Mouse (Mus musculus) CH12.LX (cell line): ENCODE data around the gene Rhobtb3.

Experiments used
- CTCF ChIP-seq, 2 experiments: IDR thresholded peaks in 1 of 2; conservative IDR thresholded peaks in 1 of 2; 2 replicates each; pipeline ENCODE4 v1.5.1; 2011 to 2012; ENCODE audit warnings: low read depth in 2 of 2, low read length in 2 of 2, improper control_type of control experiment in 1 of 2, inconsistent platforms in 1 of 2, mild to moderate bottlenecking in 1 of 2, moderate library complexity in 1 of 2
- E2F4 ChIP-seq: IDR thresholded peaks from 2 replicates; pipeline ENCODE4 v1.6.1; 2011; ENCODE audit warnings: low read depth, low read length, improper control_type of control experiment; ENCODE audit not compliant: insufficient replicate concordance

DNA sequence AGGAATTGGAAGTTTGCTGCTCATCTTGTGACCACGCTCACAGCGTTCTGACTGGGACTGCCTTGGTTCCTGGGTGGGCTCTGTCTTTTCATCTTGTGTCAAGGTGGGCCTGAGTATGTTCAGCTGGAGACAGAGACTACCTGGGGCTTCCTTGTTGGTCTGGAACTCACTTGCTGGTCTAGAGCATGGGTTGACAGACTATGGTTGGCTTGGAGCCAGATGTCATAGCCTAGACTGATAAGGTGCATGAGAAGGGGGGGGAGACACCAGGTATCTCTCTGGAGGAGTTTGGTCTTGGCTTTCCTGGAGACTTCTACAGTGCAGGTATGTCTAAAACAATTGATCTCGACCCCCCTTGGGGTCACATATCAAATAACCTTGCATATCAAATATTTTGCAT is 90.6 kb downstream of the Rhobtb3 start:
- TF ChIP-seq CTCF (conservative IDR thresholded peaks at IDR 0.05 in 1 of 2, IDR thresholded peaks at IDR 0.05 in 1 of 2; ENCODE audit: low read depth in 2 of 2, low read length in 2 of 2) (no peak), E2F4 (no peak)
